Mouse (Mus musculus) liver, postnatal 0 days (tissue): ENCODE measurements around the gene Cdk8. TPM values are rescaled to one million over a fixed set of nuclear protein-coding genes. Genes with fewer than 3 reads are reported as not detected.

Source experiments
- ATAC-seq: fragments of 200-750 bp; cut with Nextera tagmentation; 2 replicates; pipeline ENCODE4 v1.8.0; 2017; ENCODE audit warnings: mild to moderate bottlenecking, moderate library complexity
- DNase-seq: peaks from one replicate; pipeline ENCODE4 v3.0.0-alpha.2; 2016
- H3K27ac ChIP-seq: fragments of 300-500 bp; sonication (generic); 2 replicates; pipeline ENCODE4 v1.5.1; 2014; ENCODE audit warnings: antibody characterized with exemption, moderate library complexity, mild to moderate bottlenecking, low read depth
- H3K27me3 ChIP-seq: fragments of 300-500 bp; sonication (generic); 2 replicates; pipeline ENCODE4 v1.6.1; 2014; ENCODE audit warnings: low read length, control low read depth, mixed read lengths; ENCODE audit not compliant: insufficient read depth
- H3K36me3 ChIP-seq: fragments of 300-500 bp; sonication (generic); replicated peaks from 2 replicates; pipeline ENCODE4 v1.6.1; 2014; ENCODE audit warnings: mild to moderate bottlenecking, control low read depth, low read length, moderate library complexity, mixed read lengths; ENCODE audit not compliant: insufficient read depth
- H3K4me1 ChIP-seq: fragments of 300-500 bp; sonication (generic); 2 replicates; pipeline ENCODE4 v1.6.1; 2014; ENCODE audit warnings: antibody characterized with exemption, mild to moderate bottlenecking, control low read depth; ENCODE audit not compliant: insufficient read depth
- H3K4me2 ChIP-seq: fragments of 300-500 bp; sonication (generic); 2 replicates; pipeline ENCODE4 v1.6.1; 2014; ENCODE audit warnings: low read depth, mild to moderate bottlenecking, low read length, moderate library complexity, mixed read lengths
- H3K4me3 ChIP-seq: fragments of 300-500 bp; sonication (generic); 2 replicates; pipeline ENCODE4 v1.5.1; 2014; ENCODE audit warnings: low read depth, low read length
- H3K9ac ChIP-seq: fragments of 300-500 bp; sonication (generic); replicated peaks from 2 replicates; pipeline ENCODE4 v1.6.1; 2014; ENCODE audit warnings: mild to moderate bottlenecking, moderate library complexity
- H3K9me3 ChIP-seq: fragments of 300-500 bp; sonication (generic); 2 replicates; pipeline ENCODE4 v1.6.1; 2016; ENCODE audit warnings: mild to moderate bottlenecking, control low read depth, low read length, mixed read lengths
- CTCF ChIP-seq: sonication (generic); IDR thresholded peaks from 2 replicates; pipeline ENCODE4 v1.5.1; 2016; ENCODE audit warnings: antibody characterized with exemption, low read depth
- EP300 ChIP-seq: IDR thresholded peaks from 2 replicates; pipeline ENCODE4 v1.6.1; 2016; ENCODE audit warnings: antibody characterized with exemption, low read depth, mild to moderate bottlenecking
- WGBS: fragments of 180-500 bp; shearing (Covaris S2); extraction: QIAGEN DNeasy Blood & Tissue Kit; methylation state at CpG from one replicate; pipeline ENCODE4 v1.1.7; 2014; ENCODE audit not compliant: insufficient replicate concordance; 5-methylcytosine and 5-hydroxymethylcytosine counted together
- polyA plus RNA-seq: library from polyadenylated mRNA; unstranded; fragments of >200 nt; fragmentation: Nextera tagmentation; extraction: Ambion mirVana; gene quantifications from 2 replicates; pipeline ENCODE4 v1.2.1, GENCODE M21; 2015

The Cdk8 gene
- polyA plus RNA-seq, 1 experiment from 2014 or later, result 11.4 TPM

DNA sequence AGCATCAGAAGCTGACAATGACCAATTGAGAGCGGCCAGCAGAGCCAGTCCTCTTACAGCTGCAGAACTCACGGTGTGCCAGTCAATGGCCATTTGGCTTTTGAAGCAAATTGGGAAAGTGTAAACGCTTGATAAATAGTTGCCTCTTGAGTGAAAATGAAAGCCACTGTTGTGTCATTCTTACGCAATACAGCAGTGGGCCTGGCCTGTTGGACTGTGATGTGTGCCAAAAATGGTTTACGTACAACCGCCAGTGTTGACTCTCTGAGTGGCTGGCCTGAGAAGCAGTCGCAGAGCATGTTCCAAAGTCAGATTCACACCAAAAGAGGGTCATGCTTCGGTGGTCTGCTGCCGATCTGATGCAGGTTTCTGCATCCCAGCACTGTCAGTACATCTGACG lies 17.7 kb downstream of the Cdk8 start:
- no peaks in the 10 kb centered on the region for H3K27me3 ChIP-seq
- no peaks in the 10 kb centered on the region for H3K36me3 ChIP-seq
- peaks cover 66% of the 10 kb centered on the region for H3K4me1 ChIP-seq
- DNase-seq, result peak; percentile 67
- no peak overlapping the region for H3K9ac ChIP-seq
- H3K4me2 ChIP-seq, result peak overlapping the region; percentile 44; the same call in 1 of the 2 replicates
- TF ChIP-seq EP300 (peak; percentile 23; the same call in 1 of the 2 replicates), CTCF (no peak)
- H3K9me3 ChIP-seq, result no peaks in the 10 kb centered on the region
- 60% methylated on average over 10 of the region's 10 CpGs for WGBS
- peak; percentile 64 for ATAC-seq
- H3K4me3 ChIP-seq, result 0 out of 2 replicates have a peak overlapping the region, but pooled peaks have one; percentile 13
- peak overlapping the region; percentile 72 for H3K27ac ChIP-seq

- Histone ChIP-seq H3K27ac (peak overlapping the region; percentile 72), H3K4me1 (peaks cover 57% of the 10 kb centered on the region), H3K4me2 (peak overlapping the region; percentile 41), H3K4me3 (peak overlapping the region; percentile 9; the same call in 1 of the 2 replicates), H3K36me3 (no peaks in the 10 kb centered on the region), H3K27me3 (no peaks in the 10 kb centered on the region), H3K9me3 (no peaks in the 10 kb centered on the region), H3K9ac (no peak overlapping the region)
- DNase-seq (peak; percentile 50), ATAC-seq (peak; percentile 91)
- peak; percentile 77 for TF ChIP-seq EP300
- no peak for TF ChIP-seq CTCF
- WGBS, result 53% methylated on average over 12 of the region's 12 CpGs
These were observed 19.5 kb downstream of the Cdk8 start for GRCm38 (mm10) chr5:146250369-146251075.

DNA sequence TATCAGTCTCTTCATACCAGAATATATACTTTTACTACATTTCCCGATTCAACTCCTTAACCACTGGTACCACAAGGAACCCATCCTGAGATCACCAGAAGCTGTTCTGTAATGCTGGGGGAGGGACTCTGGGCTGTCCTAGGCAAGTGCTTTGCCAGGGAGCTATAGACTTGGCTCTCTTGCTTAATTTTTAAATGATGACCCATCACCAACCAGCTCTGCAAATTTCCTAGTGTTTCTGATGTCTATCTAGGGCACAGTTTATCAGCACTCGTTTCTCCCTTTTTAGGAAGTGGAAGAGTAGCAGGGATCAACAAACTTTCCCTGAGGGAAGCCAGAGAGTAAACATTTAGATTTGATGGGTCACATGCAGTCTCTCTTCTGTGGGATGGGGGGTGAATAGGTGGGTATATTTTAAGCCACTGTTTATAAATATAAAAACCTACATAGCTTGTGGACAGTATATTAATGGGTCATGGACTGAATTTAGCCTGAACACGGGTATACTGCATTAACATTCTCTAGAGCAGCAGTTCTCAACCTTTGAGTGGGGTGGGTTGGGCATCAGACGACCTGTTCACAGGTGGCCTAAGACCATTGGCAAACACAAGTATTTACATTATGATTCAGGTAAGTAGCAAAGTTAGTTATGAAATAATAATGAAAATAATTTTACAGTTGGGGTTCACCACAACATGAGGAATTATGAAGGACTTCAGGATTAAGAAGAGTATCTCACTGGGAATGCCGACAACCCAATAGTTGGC lies 20.8 kb downstream of the Cdk8 start:
- no peak for TF ChIP-seq EP300
- no peak for TF ChIP-seq CTCF
- Histone ChIP-seq H3K4me2 (no peak overlapping the region), H3K4me3 (no peak overlapping the region), H3K27me3 (no peaks in the 10 kb centered on the region), H3K9me3 (no peaks in the 10 kb centered on the region), H3K9ac (no peak overlapping the region), H3K36me3 (no peaks in the 10 kb centered on the region), H3K27ac (peak overlapping the region; percentile 41; the same call in 1 of the 2 replicates), H3K4me1 (peaks cover 45% of the 10 kb centered on the region)
- 66% methylated on average over 5 of the region's 5 CpGs for WGBS
- DNase-seq (no peak), ATAC-seq (peak; percentile 24)

DNA sequence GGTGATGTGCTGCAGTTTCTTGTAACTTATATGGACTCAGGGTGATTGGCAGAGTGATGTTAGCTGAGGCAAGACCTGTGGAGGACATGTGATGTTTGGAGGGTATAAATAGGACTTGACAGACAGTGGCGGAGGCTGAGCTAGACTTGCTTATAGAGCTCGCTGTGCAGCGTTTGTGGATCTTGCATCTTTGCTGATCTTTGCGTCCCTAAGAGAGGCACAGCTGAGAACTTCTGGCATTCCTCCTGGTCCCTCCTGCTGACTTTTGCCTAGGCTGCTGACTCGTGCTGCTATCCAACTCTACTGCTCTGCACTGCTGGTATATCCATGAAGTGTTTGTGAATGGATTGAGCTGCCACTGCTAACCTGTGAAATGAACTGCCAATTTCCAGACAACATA lies 22.6 kb downstream of the Cdk8 start:
- no peak for DNase-seq
- H3K36me3 ChIP-seq, result no peaks in the 10 kb centered on the region
- H3K4me2 ChIP-seq, result no peak overlapping the region
- 85% methylated on average over 5 of the region's 5 CpGs for WGBS
- peaks cover 34% of the 10 kb centered on the region for H3K4me1 ChIP-seq
- no peak overlapping the region for H3K27ac ChIP-seq
- no peak overlapping the region for H3K4me3 ChIP-seq
- TF ChIP-seq EP300 (no peak), CTCF (no peak)
- ATAC-seq, result no peak
- H3K9me3 ChIP-seq, result no peaks in the 10 kb centered on the region
- no peak overlapping the region for H3K9ac ChIP-seq
- H3K27me3 ChIP-seq, result no peaks in the 10 kb centered on the region

DNA sequence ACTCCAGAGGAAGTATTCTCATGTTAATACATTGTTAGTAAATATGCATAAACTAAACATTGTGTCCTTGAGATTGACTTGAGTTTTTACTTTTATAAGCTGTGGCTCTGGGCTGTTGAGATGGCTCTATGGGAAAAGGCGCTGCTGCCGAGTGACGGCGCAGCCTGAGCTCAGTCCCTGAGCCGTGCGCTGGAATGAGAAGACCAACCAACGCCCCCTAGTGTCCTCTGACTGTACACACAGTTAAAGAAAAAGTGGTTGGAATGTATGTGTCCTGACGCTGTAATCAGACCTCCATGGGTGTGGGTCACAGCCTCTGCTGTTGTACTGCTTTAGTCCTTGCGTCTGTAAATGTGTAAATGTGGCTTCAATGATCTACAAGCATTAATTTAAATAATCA lies 29.0 kb downstream of the Cdk8 start:
- ATAC-seq (no peak), DNase-seq (peak; percentile 48)
- H3K4me1 ChIP-seq, result no peaks in the 10 kb centered on the region
- H3K27me3 ChIP-seq, result no peaks in the 10 kb centered on the region
- H3K4me2 ChIP-seq, result no peak overlapping the region
- H3K9me3 ChIP-seq, result no peaks in the 10 kb centered on the region
- TF ChIP-seq EP300 (no peak), CTCF (peak; percentile 75)
- no peaks in the 10 kb centered on the region for H3K36me3 ChIP-seq
- H3K9ac ChIP-seq, result no peak overlapping the region
- H3K27ac ChIP-seq, result no peak overlapping the region
- H3K4me3 ChIP-seq, result no peak overlapping the region
- WGBS, result 62% methylated on average over 9 of the region's 9 CpGs

DNA sequence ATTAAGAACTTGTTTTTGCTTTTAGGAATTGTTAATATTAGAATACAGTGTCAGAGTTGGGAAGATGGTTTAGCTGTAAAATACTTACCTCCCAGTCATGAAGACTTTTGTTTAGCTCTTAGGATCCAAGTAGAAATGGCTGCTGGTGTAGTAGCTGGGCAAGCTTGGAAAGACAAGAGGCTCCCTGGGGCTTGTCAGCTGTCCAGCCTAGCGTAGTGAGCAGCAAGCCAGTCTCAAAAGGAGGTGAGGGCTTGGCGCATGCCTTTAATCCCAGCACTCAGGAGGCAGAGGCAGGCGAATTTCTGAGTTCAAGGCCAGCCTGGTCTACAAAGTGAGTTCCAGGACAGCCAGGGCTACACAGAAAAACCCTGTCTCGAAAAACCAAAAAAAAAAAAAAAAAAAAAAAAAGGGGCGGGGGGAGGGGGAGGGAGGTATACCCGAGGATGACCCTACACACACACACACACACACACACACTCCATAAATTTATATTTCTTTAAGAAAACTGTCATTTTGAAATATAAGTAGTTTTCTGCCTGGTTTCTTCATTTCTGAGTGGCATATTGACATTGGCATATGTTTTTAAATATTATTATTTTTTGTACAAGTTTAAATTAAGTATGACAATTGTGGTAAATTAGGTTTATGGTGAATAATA lies 35.0 kb downstream of the Cdk8 start:
- Histone ChIP-seq H3K27me3 (no peaks in the 10 kb centered on the region), H3K36me3 (peaks cover 7% of the 10 kb centered on the region; the same call in 1 of the 2 replicates), H3K9ac (no peak overlapping the region), H3K4me3 (no peak overlapping the region), H3K9me3 (no peaks in the 10 kb centered on the region), H3K27ac (no peak overlapping the region), H3K4me2 (no peak overlapping the region), H3K4me1 (0 out of 2 replicates have a peak, but pooled peaks cover 5% of the 10 kb centered on the region)
- ATAC-seq, result no peak
- DNase-seq, result no peak
- WGBS, result 79% methylated on average over 4 of the region's 6 CpGs
- TF ChIP-seq CTCF (no peak), EP300 (no peak)
